Mouse (Mus musculus) midbrain, embryonic 10.5 days (tissue): ENCODE measurements at regions not wholly inside any gene's neighbourhood (a gene's known extent, or its start where the extent isn't known, plus 50 kb on each side); places are given as distances from the start of the nearest gene placed in this dataset.

ENCODE experiments used
- DNase-seq: peaks from one replicate; pipeline ENCODE4 v3.0.0-alpha.2; 2017; ENCODE audit warnings: low spot score
- H3K27ac ChIP-seq: fragments of 300-500 bp; sonication (generic); replicated peaks from 2 replicates; pipeline ENCODE4 v1.5.1; 2016; ENCODE audit warnings: mild to moderate bottlenecking
- H3K27me3 ChIP-seq: fragments of 300-500 bp; sonication (generic); 2 replicates; pipeline ENCODE4 v1.6.1; 2016; ENCODE audit warnings: low read depth, mild to moderate bottlenecking; ENCODE audit not compliant: poor library complexity, severe bottlenecking
- H3K36me3 ChIP-seq: fragments of 300-500 bp; sonication (generic); 2 replicates; pipeline ENCODE4 v1.6.1; 2016; ENCODE audit warnings: mild to moderate bottlenecking, moderate library complexity
- H3K4me1 ChIP-seq: fragments of 300-500 bp; sonication (generic); 2 replicates; pipeline ENCODE4 v1.6.1; 2016
- H3K4me3 ChIP-seq: fragments of 300-500 bp; sonication (generic); 2 replicates; pipeline ENCODE4 v1.5.1; 2016; ENCODE audit warnings: mild to moderate bottlenecking, moderate library complexity
- H3K9me3 ChIP-seq: fragments of 300-500 bp; sonication (generic); replicated peaks from 2 replicates; pipeline ENCODE4 v1.6.1; 2016; ENCODE audit warnings: mild to moderate bottlenecking
- WGBS: fragments of 180-500 bp; shearing (Covaris S2); methylation state at CpG from one replicate; pipeline ENCODE4 v1.1.7; 2016; 5-methylcytosine and 5-hydroxymethylcytosine counted together

DNA sequence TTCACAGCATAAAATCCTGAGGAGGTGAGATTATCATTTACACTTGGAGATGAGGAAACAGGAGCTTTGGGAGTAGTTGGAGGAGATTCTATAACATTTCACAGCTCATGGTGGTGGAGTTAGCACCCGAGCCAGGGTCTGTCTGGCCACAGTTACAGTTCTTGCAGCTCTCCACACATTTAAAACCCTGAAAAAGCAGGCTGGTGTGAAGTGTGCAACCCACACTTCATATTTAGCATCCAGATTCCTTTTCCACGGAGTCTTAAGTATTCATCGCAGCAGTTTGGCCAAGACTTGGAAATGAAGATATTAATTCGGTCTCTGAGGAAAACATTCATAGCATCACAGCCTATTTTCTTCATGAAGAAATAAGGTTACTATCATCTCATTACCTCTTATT, 79.7 kb upstream of the 4933412E24Rik start:
- Histone ChIP-seq H3K27ac (no peak overlapping the region), H3K4me1 (no peaks in the 10 kb centered on the region), H3K9me3 (no peaks in the 10 kb centered on the region), H3K27me3 (no peaks in the 10 kb centered on the region), H3K4me3 (no peak overlapping the region), H3K36me3 (no peaks in the 10 kb centered on the region)
- DNase-seq: no peak
- WGBS: 91% methylated on average over 4 of the region's 4 CpGs

DNA sequence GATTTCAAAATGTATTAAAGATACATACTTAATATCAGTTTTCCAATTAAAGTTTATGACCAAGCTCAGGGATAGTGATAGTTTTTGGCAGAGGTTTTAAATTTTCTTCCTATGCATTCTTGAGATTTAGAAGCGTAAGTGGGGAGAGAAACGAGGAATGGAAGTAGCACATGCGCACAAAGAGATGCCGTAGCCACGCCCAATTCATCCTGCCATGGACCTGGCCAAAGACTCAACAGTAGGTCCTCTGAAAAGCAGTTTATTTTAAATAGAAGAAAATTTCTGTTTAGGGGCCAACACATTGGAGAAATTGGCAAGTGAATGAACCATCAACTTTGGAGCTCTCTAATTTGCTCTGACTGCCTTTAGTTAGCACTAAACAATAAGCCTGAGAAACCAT, 73.5 kb upstream of the 4933412E24Rik start:
- Histone ChIP-seq H3K27me3 (no peaks in the 10 kb centered on the region), H3K36me3 (no peaks in the 10 kb centered on the region), H3K9me3 (no peaks in the 10 kb centered on the region), H3K27ac (no peak overlapping the region), H3K4me3 (no peak overlapping the region), H3K4me1 (no peaks in the 10 kb centered on the region)
- no peak for DNase-seq
- WGBS: 92% methylated on average over 5 of the region's 5 CpGs

DNA sequence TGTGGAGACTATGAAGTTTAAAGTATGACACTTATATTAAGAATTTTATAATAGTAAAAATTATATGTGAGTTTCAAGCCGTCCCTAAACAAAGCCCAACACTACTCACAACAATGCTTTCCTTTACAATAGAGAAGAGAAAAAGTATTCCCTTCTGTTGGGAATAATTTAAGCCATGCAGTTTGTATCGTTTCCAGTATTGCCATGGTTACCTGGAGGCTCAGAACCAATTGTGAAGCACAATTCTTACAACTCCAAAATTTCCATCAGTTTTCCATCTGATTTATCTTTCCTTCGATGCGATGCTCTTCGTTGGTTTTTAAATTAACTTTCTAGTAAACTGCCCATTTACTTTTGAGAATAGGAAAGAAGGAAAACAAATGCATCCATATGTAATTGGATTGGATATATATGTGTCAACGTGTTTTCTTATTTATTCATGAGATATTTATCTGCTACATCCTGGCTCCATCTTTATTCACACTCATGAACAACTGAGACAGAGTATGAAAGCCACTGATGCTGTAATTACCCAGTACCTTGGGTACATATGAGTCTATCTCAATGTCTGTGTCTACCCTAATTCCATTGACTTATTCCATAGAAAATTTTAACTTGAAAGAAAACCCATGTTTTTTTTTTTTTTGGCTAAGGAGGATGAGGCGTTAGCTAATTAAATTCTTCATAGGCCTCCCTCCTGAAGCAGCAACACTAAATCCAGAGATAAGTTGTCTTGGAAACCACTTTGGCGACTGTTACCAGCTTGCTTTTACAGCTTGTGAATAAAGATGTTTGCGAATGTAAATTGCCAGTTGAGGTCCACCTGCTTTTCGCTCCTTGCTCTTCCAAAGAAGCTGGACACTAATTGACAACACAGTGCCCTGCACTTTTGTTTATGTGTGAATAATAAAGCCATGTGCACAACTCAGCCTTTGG, 72.8 kb upstream of the 4933412E24Rik start:
- H3K27ac ChIP-seq: no peak overlapping the region
- no peaks in the 10 kb centered on the region for H3K27me3 ChIP-seq
- H3K4me3 ChIP-seq: no peak overlapping the region
- WGBS: 73% methylated on average over 10 of the region's 10 CpGs
- no peaks in the 10 kb centered on the region for H3K9me3 ChIP-seq
- H3K36me3 ChIP-seq: no peaks in the 10 kb centered on the region
- no peaks in the 10 kb centered on the region for H3K4me1 ChIP-seq
- no peak for DNase-seq
